Mouse (Mus musculus) neural tube, embryonic 15.5 days (tissue): ENCODE results near the gene Vmn1r120. TPM values are rescaled to one million over a fixed set of nuclear protein-coding genes. Genes with fewer than 3 reads are reported as not detected.
"Not testable (repeated sequence)": the region's sequence is repeated elsewhere in the genome, so short reads cannot be mapped to it uniquely, and the experiment has no call there.

Experiments
- ATAC-seq: fragments of 200-750 bp; cut with Nextera tagmentation; 2 replicates; pipeline ENCODE4 v1.8.0; 2017; ENCODE audit warnings: mild to moderate bottlenecking, moderate TSS enrichment, moderate library complexity; ENCODE audit not compliant: low FRiP score
- H3K27ac ChIP-seq: fragments of 300-500 bp; sonication (generic); replicated peaks from 2 replicates; pipeline ENCODE4 v1.5.1; 2015; ENCODE audit warnings: mild to moderate bottlenecking, inconsistent platforms
- H3K27me3 ChIP-seq: fragments of 300-500 bp; sonication (generic); replicated peaks from 2 replicates; pipeline ENCODE4 v1.6.1; 2015; ENCODE audit warnings: inconsistent platforms
- H3K36me3 ChIP-seq: fragments of 300-500 bp; sonication (generic); 2 replicates; pipeline ENCODE4 v1.6.1; 2015; ENCODE audit warnings: inconsistent platforms
- H3K4me1 ChIP-seq: fragments of 300-500 bp; sonication (generic); 2 replicates; pipeline ENCODE4 v1.6.1; 2015; ENCODE audit warnings: inconsistent platforms
- H3K4me2 ChIP-seq: fragments of 300-500 bp; sonication (generic); 2 replicates; pipeline ENCODE4 v1.6.1; 2015; ENCODE audit warnings: inconsistent platforms, mild to moderate bottlenecking, moderate library complexity
- H3K4me3 ChIP-seq: fragments of 300-500 bp; sonication (generic); replicated peaks from 2 replicates; pipeline ENCODE4 v1.5.1; 2015; ENCODE audit warnings: mild to moderate bottlenecking, inconsistent platforms
- H3K9ac ChIP-seq: fragments of 300-500 bp; sonication (generic); replicated peaks from 2 replicates; pipeline ENCODE4 v1.6.1; 2015; ENCODE audit warnings: mild to moderate bottlenecking, inconsistent platforms
- H3K9me3 ChIP-seq: fragments of 300-500 bp; sonication (generic); replicated peaks from 2 replicates; pipeline ENCODE4 v1.6.1; 2016; ENCODE audit warnings: inconsistent platforms
- WGBS: fragments of 180-500 bp; shearing (Covaris S2); methylation state at CpG from one replicate; pipeline ENCODE4 v1.1.7; 2015; ENCODE audit warnings: mixed read lengths; 5-methylcytosine and 5-hydroxymethylcytosine counted together
- polyA plus RNA-seq: library from polyadenylated mRNA; unstranded; fragments of >200 nt; fragmentation: Nextera tagmentation; extraction: Ambion mirVana; gene quantifications from 2 replicates; pipeline ENCODE4 v1.2.1, GENCODE M21; 2015

The Vmn1r120 gene
- polyA plus RNA-seq = not detected in 2 replicates

GRCm38 (mm10) chr7:21053684-21054083, at the start of gene Vmn1r120:
Vmn1r120 (minus strand) TSS chr7:21053784.
- not testable (repeated sequence) for H3K9ac ChIP-seq, H3K27me3 ChIP-seq, H3K9me3 ChIP-seq, H3K4me3 ChIP-seq, H3K36me3 ChIP-seq, H3K4me2 ChIP-seq, H3K4me1 ChIP-seq, H3K27ac ChIP-seq, ATAC-seq
- 100% methylated on average over 1 of the region's 1 CpGs for WGBS

- H3K9ac ChIP-seq, ATAC-seq, H3K4me3 ChIP-seq, H3K4me1 ChIP-seq, H3K4me2 ChIP-seq, H3K27ac ChIP-seq, H3K27me3 ChIP-seq, H3K36me3 ChIP-seq, H3K9me3 ChIP-seq: not testable (repeated sequence)
- 73% methylated on average over 5 of the region's 5 CpGs for WGBS
Observed at GRCm38 (mm10) chr7:21098413-21098812, 44.8 kb upstream of the Vmn1r120 start, which contains the start of gene Vmn1r121. Vmn1r121 (minus strand) TSS chr7:21098513.

GRCm38 (mm10) chr7:21012355-21012754, 41.2 kb downstream of the Vmn1r120 start, which contains the start of gene Vmn1r119:
Vmn1r119 (minus strand) TSS chr7:21012455.
- ATAC-seq, H3K4me2 ChIP-seq, H3K27ac ChIP-seq, H3K27me3 ChIP-seq, H3K9me3 ChIP-seq, H3K9ac ChIP-seq, H3K36me3 ChIP-seq, H3K4me1 ChIP-seq, H3K4me3 ChIP-seq: not testable (repeated sequence)
- WGBS = no CpG with 5 or more reads among the region's 2 CpGs

Other genes starting within 250 kb of the Vmn1r120 start
- not detected in 2 replicates for gene Vmn1r114, start 241.6 kb downstream of the Vmn1r120 start, polyA plus RNA-seq
- gene Vmn1r115, start 208.8 kb downstream of the Vmn1r120 start, polyA plus RNA-seq = not detected in 2 replicates
- gene Vmn1r116, start 181.5 kb downstream of the Vmn1r120 start, polyA plus RNA-seq = not detected in 2 replicates
- not detected in 2 replicates for gene Vmn1r117, start 169.7 kb downstream of the Vmn1r120 start, polyA plus RNA-seq
- not detected in 2 replicates for gene Vmn1r118, start 141.4 kb downstream of the Vmn1r120 start, polyA plus RNA-seq
- not detected in 2 replicates for gene Vmn1r119, start 41.3 kb downstream of the Vmn1r120 start, polyA plus RNA-seq
- gene Vmn1r121, start 44.7 kb upstream of the Vmn1r120 start, polyA plus RNA-seq = not detected in 2 replicates
- gene Vmn1r122, start 80.3 kb upstream of the Vmn1r120 start, polyA plus RNA-seq = not detected in 2 replicates
- gene Vmn1r123, start 108.4 kb upstream of the Vmn1r120 start, polyA plus RNA-seq = not detected in 2 replicates
- not detected in 2 replicates for gene Gm5157, start 136.6 kb upstream of the Vmn1r120 start, polyA plus RNA-seq
- not detected in 2 replicates for gene Vmn1r124, start 206.8 kb upstream of the Vmn1r120 start, polyA plus RNA-seq
- not detected in 2 replicates for gene Vmn1r125, start 218.4 kb upstream of the Vmn1r120 start, polyA plus RNA-seq
- gene Vmn1r126, start 247.7 kb upstream of the Vmn1r120 start, polyA plus RNA-seq = not detected in 2 replicates